Mouse (Mus musculus) cerebellum, adult 2 months (tissue): ENCODE data around the gene Nt5c3. TPM values are rescaled to one million over a fixed set of nuclear protein-coding genes. Genes with fewer than 3 reads are reported as not detected.

ENCODE experiments used
- DNase-seq, 2 experiments: peaks; one replicate each; pipeline ENCODE4 v3.0.0; 2021
- H3K27ac ChIP-seq: fragments of 200-500 bp; 2 replicates; pipeline ENCODE4 v1.5.1; 2012; ENCODE audit warnings: low read length, control low read depth, inconsistent platforms; ENCODE audit not compliant: insufficient read depth
- H3K27me3 ChIP-seq: fragments of 200-500 bp; 2 replicates; pipeline ENCODE4 v1.6.1; 2012; ENCODE audit warnings: inconsistent platforms, mild to moderate bottlenecking, low read length, moderate library complexity; ENCODE audit not compliant: control insufficient read depth, insufficient read depth
- H3K4me1 ChIP-seq: fragments of 200-500 bp; 2 replicates; pipeline ENCODE4 v1.6.1; 2011; ENCODE audit warnings: low read length; ENCODE audit not compliant: control insufficient read depth, insufficient read depth
- H3K4me3 ChIP-seq: fragments of 200-500 bp; replicated peaks from 2 replicates; pipeline ENCODE3; 2011; ENCODE audit warnings: mild to moderate bottlenecking, low read depth, low read length, control low read depth; ENCODE audit not compliant: insufficient read depth
- CTCF ChIP-seq: fragments of 200-500 bp; IDR thresholded peaks from 2 replicates; pipeline ENCODE4 v1.5.1; 2011; ENCODE audit warnings: low read depth, mild to moderate bottlenecking, control low read depth, low read length, moderate library complexity, borderline replicate concordance; ENCODE audit not compliant: insufficient read depth
- POLR2A ChIP-seq: fragments of 200-500 bp; IDR thresholded peaks from 2 replicates; pipeline ENCODE4 v1.6.1; 2011; ENCODE audit warnings: low read length, control low read depth, borderline replicate concordance; ENCODE audit not compliant: insufficient read depth
- WGBS: fragments of 180-500 bp; shearing (Covaris S2); methylation state at CpG from one replicate; pipeline ENCODE4 v1.1.7; 2018; 5-methylcytosine and 5-hydroxymethylcytosine counted together
- polyA plus RNA-seq: library from polyadenylated mRNA; depleted of rRNA; stranded (reverse); fragments of >200 nt; gene quantifications from 2 replicates; pipeline ENCODE4 v1.2.3, GENCODE M21; 2012; rRNA removed

The Nt5c3 gene
- polyA plus RNA-seq, 1 experiment = 47.7 TPM

GRCm38 (mm10) chr6:56837621-56838020 lies 86.1 kb downstream of the Nt5c3 start:
- 89% methylated on average over 3 of the region's 3 CpGs for WGBS
- TF ChIP-seq POLR2A = no peak
- no peak for TF ChIP-seq CTCF
- no peaks in the 10 kb centered on the region for H3K4me1 ChIP-seq

GRCm38 (mm10) chr6:56837166-56837565 lies 86.6 kb downstream of the Nt5c3 start:
- Histone ChIP-seq H3K27me3 (no peaks in the 10 kb centered on the region), H3K4me1 (no peaks in the 10 kb centered on the region), H3K27ac (no peak overlapping the region), H3K4me3 (no peak overlapping the region)
- TF ChIP-seq POLR2A (no peak), CTCF (no peak)
- 96% methylated on average over 12 of the region's 12 CpGs for WGBS
- no peak for DNase-seq

More at GRCm38 (mm10) chr6:56837621-56838020, 86.1 kb downstream of the Nt5c3 start:
- Histone ChIP-seq H3K4me3 (no peak overlapping the region), H3K27me3 (no peaks in the 10 kb centered on the region), H3K27ac (no peak overlapping the region)
- DNase-seq = no peak

GRCm38 (mm10) chr6:56835532-56835931 lies 88.2 kb downstream of the Nt5c3 start:
- no peak for TF ChIP-seq POLR2A
- no peak; the same call in 1 of the 2 replicates for TF ChIP-seq CTCF
- no peaks in the 10 kb centered on the region for H3K27me3 ChIP-seq
- no peak for DNase-seq
- WGBS = 70% methylated on average over 10 of the region's 10 CpGs
- no peak overlapping the region for H3K4me3 ChIP-seq
- no peak overlapping the region for H3K27ac ChIP-seq
- no peaks in the 10 kb centered on the region for H3K4me1 ChIP-seq

GRCm38 (mm10) chr6:56834769-56835168 lies 89.0 kb downstream of the Nt5c3 start:
- Histone ChIP-seq H3K27me3 (no peaks in the 10 kb centered on the region), H3K4me3 (no peak overlapping the region), H3K27ac (no peak overlapping the region), H3K4me1 (no peaks in the 10 kb centered on the region)
- no peak for DNase-seq
- WGBS = 71% methylated on average over 5 of the region's 5 CpGs
- no peak for TF ChIP-seq CTCF
- no peak for TF ChIP-seq POLR2A

- Histone ChIP-seq H3K27ac (no peak overlapping the region), H3K27me3 (no peaks in the 10 kb centered on the region), H3K4me3 (no peak overlapping the region), H3K4me1 (no peaks in the 10 kb centered on the region)
- DNase-seq = no peak
- TF ChIP-seq CTCF = no peak
- no peak for TF ChIP-seq POLR2A
These were observed 90.9 kb downstream of the Nt5c3 start for GRCm38 (mm10) chr6:56832830-56833229.

- Histone ChIP-seq H3K27ac (no peak overlapping the region), H3K27me3 (no peaks in the 10 kb centered on the region), H3K4me3 (peak overlapping the region; percentile 6), H3K4me1 (no peaks in the 10 kb centered on the region)
- 9% methylated on average over 15 of the region's 15 CpGs for WGBS
- no peak for DNase-seq
- TF ChIP-seq CTCF (no peak), POLR2A (no peak)
These were observed 91.3 kb downstream of the Nt5c3 start for GRCm38 (mm10) chr6:56832407-56832796.

Other genes with a start within 250 kb of the Nt5c3 start
- 25.7 and 28.4 TPM in 2 replicates for gene Lsm5, start 219.2 kb downstream of the Nt5c3 start, polyA plus RNA-seq
- 20.8 and 21.2 TPM in 2 replicates for gene Avl9, start 209.0 kb downstream of the Nt5c3 start, polyA plus RNA-seq
- gene Kbtbd2, start 126.1 kb downstream of the Nt5c3 start, polyA plus RNA-seq = 34.4 and 35.6 TPM in 2 replicates
- 19.3 and 19.7 TPM in 2 replicates for gene Fkbp9, start 91.9 kb downstream of the Nt5c3 start, polyA plus RNA-seq
- 0.33 and 0.59 TPM in 2 replicates for gene Vmn1r4, start 83 bp upstream of the Nt5c3 start, polyA plus RNA-seq
- gene Vmn1r5, start 46.3 kb upstream of the Nt5c3 start, polyA plus RNA-seq = not detected in 2 replicates
- not detected in 2 replicates for gene Vmn1r6, start 73.3 kb upstream of the Nt5c3 start, polyA plus RNA-seq
- not detected in 2 replicates for gene Vmn1r7, start 101.4 kb upstream of the Nt5c3 start, polyA plus RNA-seq
- gene Vmn1r8, start 108.4 kb upstream of the Nt5c3 start, polyA plus RNA-seq = not detected in 2 replicates
- not detected in 2 replicates for gene Vmn1r9, start 142.9 kb upstream of the Nt5c3 start, polyA plus RNA-seq
- gene Vmn1r10, start 185.5 kb upstream of the Nt5c3 start, polyA plus RNA-seq = not detected in 2 replicates
- not detected in 2 replicates for gene Vmn1r11, start 209.5 kb upstream of the Nt5c3 start, polyA plus RNA-seq
- gene Vmn1r12, start 233.0 kb upstream of the Nt5c3 start, polyA plus RNA-seq = not detected in 2 replicates